Mouse (Mus musculus) adrenal gland, postnatal 36 days (tissue): Measurements from ENCODE around the gene Xrcc3. TPM values are rescaled to one million over a fixed set of nuclear protein-coding genes. Genes with fewer than 3 reads are reported as not detected.

ENCODE experiments used
- DNase-seq, 2 experiments: peaks; one replicate each; pipeline ENCODE4 v3.0.0; 2021; ENCODE audit warnings: mixed read lengths in 1 of 2
- total RNA-seq, 2 experiments: library from RNA; stranded (reverse); gene quantifications; 2 replicates each; pipeline ENCODE4 v1.2.3; 2021

The Xrcc3 gene
- total RNA-seq, 2 experiments from 2014 or later: 14.9 to 18.6 TPM

DNA sequence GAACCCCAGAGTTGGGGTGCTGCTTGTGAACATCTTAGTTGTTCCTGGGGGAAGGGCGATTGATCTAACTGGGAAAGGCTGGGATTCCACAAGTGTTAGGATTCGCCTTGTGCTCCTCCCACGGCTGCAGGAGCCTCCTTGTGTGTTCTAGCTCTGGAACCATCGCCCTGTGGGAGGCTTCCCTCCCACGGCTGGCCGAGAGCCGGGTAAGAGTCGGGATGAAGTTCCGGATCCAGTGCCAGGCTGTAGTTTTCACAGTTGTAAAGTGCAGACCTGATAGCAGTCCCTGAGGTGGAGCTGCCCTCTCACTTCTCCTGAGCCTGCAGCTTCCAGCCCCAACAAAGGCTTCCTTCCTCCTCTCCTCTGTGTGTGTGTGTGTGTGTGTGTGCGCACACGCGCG lies 2.9 kb upstream of the Xrcc3 start:
- peak; percentile 42 to 60 for DNase-seq

DNA sequence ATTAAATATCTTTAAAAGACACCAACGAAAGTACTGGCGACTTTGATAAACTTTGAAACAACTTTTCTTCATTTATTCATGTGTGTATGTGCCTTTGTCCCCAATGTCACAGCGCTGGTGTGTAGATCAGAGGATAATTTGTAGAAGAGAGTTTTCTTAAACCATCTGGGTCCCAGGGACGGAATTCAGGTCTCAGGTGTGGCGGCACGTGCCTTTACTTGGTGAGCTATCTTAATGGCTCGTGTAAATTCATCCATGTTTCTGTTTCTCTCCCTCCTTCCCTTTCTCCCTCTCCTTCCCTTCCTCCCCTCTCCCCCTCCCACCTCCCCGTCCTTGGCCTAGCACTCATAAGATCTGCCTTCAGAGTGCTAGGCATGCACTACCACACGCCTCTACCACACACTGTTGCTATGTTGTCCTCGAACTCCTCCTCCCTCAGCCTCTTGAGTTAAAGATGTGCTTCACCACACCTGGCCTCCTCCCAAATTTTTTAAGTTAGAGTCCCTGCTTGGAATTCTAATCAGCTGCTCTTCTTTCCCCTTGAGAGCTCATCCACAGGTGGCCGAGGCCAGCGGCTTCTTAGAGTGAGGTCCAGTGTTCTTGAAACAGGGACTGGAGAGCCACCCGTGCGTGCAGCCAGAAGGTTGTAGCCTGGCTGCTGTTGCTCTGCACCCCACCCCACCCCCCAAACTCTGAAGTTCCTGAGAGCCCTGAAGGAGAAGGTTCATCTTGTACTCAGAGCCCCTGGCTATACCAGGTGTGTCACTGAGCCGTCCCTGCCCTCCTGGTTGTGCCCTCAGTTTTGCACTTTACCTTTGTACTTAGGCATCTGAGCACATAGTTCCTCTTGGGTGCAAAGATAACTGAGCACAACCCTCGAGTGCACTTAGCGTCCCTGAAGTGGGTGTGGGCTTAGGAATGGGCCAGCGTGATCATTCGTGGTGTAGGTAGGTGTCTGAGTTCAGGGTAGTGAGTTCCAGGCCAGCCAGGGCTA lies 1.4 kb upstream of the Xrcc3 start:
- peak in 1 of 2 experiments; percentile 19 for DNase-seq

DNA sequence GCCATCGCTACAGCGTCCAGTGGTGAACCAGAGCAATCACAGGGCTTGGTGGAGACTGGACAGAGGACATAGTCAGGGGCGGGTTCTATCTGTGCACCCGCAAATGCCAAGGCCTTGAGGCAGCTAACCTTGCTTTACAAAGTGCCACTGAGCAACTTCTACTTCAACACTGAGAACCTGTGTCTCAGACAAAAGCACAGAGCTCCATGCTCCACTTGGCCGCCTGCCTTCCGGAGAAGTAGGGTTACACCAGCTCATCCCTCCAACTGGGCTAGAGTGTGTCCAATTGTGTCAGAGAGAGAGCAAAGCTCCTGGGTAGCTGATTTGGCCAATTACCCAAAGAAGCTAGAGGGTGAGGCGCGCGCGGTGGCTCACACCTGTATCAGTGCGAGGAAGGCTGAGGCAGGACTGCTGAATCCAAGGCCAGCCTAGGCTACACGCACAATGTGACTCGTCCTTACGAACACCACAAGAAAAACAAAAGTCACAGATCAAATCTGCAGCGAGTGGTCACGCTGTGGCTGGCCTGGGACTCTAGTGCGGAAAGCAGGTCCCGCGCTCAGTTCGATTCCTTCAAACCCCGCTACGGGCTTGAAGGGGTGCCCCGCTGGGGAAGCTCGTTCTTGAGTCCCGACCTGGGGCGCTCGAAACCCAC lies 435 bp downstream of the Xrcc3 start:
- peak; percentile 74 to 79 for DNase-seq

DNA sequence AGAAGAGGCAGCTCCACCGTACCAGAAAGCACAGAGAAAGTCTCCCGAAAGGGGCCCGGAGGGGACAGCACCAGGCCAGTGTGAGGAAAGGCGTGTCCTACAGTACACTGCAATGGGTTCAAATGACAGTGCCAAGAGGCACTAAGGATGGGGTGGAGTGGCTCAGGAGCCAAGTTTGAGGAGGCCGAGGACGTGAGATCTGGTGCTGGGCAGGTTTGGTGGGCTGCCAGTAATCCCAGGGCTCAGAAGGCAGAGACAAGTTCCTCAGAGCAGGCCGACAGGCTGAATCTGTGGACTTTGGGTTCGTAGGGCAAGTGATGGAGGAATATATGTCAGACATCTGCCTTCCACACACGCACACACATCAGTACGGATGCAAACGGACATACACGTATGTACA lies 1.1 kb downstream of the Xrcc3 start:
- DNase-seq: peak; percentile 19 to 47

DNA sequence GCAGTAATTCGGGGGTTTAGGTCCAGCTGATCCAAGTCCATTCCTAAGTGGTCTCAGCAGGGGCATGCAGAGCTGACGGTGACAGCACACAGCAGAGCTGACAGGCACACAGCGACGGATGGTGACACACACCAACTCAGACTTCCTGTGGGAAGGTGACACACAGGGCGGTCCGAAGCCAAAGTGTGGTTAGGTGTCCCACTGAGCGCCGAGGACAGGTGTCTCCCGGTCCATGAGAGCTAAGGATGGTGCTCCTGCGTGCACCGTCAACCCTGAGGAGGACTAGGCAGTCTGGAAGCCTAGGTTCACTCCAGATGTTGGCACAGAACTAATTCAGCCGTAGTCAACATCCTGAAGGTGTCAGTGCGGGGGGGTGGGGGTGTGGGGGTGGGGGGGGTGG lies 1.6 kb downstream of the Xrcc3 start:
- DNase-seq: no peak

DNA sequence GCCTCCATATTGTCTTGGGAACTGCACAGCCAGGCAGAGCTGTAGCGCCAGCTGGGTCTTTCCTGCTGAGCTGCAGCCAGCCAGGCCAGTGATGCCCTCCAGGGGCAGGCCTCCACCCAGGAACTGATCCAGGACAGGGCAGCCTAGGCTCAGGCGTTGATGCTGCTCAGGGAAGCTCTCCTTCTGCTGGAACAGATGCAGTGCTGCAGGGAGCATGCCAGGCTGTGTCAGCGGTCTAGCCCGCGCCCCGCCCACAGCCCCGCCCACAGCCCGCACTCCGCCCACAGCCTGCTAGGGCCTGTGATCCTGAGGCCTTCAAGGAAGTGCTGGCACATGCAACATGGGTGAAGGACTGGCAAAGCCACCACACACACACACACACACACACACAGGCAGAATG lies 3.9 kb downstream of the Xrcc3 start:
- DNase-seq: peak; percentile 83 to 89

DNA sequence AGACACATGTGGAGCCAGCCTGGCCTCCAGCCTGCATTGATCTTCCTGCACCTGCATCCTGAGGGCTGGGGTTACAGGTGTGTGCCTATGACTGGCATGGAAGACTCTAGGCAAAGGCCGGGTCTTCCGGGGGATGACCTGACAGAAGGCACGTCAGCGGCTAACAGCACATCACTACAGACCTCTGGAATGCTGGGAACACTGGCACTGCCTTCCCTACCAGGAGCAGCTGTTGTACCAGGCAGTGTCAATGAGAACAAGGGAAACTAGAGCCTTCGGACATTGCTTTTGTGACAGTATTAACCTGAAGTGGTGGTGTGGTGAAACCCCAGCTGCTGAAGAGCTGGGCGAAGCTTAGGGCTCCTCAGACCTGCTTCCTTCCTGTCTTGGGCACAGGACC lies 4.9 kb downstream of the Xrcc3 start:
- no peak for DNase-seq

DNA sequence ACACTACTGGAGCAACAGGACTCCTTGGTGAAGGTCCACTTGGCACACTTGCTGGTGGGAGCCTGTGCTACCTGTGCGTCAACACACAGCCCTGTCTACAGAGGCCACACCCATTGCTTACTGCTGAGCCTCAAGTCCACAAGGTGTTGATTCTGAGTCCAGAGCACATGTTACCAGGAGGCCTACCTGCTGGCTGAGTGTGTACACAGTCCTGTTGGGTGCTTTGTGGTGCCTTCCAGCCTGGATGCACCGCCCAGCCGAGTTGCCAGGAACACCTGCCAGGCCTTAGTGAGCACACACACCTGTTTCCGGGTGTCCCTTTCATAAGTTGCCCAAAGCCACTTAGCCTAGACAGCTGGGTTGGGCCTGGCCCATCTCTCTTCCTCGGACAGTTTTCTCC lies 10.1 kb downstream of the Xrcc3 start:
- no peak for DNase-seq

DNA sequence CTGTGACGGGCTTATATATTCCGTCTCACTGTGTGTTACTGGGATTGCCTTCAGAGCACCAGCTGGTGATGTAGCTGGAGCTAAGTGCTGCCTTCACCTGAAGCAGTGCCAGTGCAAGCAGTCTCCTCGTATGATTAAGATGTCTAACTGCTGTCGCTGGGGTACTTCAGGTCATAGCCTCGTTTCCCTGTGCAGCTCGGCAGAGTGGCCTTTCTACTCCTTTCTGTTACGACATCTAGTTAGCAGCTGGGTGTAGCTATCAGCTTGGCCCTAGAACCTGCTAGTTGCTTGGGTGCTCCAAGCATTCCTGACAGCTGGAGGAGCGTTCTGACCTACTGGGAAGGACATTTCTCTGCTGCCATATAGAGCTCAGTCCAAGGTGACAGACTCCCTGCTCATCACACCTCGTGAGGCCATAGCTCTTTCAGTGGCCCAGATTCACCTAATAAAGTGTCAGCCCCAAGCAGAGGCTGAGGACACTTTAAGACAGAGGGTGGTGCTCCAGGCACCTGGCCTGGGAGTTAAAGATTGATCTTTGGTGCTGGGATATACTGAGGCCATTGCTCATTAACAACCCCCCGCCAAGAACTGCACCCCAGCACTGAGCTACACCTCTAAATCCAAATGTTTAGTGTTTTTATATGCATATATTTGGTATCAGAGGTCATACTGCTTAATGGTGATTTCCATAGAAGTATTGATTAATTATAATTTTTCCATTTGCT lies 13.1 kb downstream of the Xrcc3 start:
- DNase-seq: no peak

DNA sequence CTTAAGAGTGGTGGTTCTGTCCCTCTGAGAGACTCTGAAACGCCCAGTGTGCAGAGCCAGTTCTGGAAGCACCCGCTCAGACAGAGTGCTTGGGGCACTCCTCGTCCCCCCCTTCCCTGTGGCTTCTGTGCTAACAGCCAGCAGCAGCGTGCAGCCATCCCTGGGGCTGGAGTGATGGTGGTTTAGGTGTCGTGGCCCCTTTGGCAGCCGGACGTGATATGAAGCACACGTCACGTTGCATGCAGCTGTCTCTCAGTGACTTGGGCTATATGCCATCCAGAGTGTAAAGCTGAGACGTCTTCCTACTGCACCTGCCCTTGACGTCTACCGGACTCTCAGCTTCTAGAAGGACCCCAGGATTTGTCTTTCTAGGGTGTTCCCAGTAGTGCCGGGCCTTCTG lies 15.2 kb downstream of the Xrcc3 start:
- no peak for DNase-seq

DNA sequence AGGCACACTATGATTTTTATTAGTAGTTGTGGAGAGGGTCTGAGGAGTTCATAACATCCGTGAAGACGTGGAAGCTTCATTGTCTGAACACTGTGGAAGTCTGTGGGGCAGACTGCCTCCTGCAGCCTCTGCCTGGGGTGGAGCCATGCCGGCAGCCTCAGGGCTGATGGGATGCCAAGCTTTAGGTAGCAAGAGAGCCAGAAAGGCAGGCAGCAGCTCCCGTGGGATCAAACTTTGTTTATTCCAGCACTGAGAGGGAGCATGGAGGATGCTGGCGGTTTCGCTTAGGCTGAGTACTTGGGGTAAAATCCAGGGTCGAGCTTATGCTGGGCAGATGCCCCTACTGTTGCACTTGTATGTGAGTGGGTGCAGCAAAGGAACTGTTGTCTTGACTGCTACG lies 16.4 kb downstream of the Xrcc3 start:
- no peak for DNase-seq

DNA sequence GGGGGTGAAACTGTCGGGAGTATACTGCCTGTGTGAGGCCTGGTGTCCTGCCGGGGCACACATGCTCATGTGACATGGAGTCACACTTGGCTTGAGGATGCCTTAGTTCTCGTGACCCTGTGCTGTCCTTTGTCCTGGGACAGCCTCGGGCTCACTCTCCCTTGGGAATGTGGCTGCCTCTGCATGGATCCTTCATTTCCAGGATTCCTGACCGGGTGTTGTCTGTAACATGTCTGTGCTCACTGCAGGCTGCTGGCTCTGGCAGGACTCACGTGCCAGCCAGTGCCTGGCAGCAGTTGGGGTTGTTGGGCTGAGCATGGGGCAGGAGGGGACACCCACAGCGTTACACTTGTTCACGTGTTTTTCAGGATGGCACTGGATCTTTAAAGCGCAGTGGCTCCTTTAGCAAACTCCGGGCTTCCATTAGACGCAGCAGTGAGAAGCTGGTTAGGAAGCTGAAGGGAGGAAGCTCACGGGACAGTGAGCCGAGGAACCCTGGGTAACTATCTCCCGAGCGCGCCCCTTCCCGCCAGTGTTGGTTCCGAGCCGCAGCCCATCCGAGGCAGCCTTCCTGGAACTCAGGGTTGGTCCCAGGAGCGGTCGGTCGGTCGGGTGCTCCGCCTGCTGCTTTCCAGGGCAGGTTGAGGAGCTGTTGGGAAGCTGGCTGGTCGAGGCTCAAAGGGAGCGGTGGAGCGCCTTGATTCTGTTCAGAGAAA lies 18.3 kb downstream of the Xrcc3 start:
- no peak for DNase-seq

DNA sequence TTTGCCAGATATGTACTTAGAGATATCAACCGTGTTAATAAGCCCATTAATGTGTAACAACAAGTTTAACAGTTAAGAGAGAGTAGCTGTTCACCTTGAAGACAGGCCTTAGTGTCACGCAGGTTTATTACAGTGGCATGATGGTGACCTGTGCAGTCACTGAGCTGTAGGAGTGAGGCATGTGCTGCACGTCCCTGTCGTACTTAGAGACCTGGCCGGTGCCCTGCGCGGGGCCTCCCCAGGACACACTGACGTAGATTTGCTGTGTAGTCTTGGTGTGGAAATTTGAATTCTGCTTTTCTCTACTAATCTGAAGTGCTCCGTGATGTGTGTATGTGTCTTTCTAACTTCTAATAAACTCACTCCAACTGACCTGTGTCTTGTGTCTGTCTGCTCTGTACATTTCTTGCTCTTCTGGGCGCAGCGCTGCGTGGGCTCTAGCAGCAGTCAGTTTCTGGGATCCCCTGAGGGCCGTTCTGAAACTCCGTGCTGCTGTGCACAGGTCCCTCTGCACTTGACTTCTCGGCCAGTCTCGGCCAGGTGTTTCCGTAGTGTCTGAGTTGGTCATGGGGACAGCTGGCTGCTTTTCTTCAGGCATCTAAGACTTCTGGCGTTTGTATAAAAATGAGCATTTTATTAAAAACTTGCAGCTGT lies 19.0 kb downstream of the Xrcc3 start:
- no peak for DNase-seq

DNA sequence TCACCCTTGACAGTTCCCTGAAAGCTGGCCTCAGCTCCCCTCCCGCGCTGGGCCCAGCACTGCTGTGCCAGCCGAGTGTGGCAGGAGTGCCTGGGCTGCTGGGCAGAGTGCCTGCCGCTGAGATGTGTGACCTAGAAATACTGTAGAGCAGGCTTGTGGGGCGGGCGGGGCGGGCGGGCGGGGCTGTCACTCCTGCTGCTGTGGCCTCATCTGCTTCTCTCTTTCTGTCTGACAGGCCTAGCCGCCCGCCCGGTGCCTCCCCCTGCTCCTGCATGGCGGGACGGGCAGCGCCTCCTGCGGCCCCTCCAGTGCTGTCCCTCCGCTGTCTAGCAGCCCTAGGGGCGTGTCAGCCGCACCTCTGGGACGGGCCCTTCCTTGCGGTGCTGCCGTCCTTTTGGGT lies 19.6 kb downstream of the Xrcc3 start:
- peak; percentile 77 to 79 for DNase-seq

DNA sequence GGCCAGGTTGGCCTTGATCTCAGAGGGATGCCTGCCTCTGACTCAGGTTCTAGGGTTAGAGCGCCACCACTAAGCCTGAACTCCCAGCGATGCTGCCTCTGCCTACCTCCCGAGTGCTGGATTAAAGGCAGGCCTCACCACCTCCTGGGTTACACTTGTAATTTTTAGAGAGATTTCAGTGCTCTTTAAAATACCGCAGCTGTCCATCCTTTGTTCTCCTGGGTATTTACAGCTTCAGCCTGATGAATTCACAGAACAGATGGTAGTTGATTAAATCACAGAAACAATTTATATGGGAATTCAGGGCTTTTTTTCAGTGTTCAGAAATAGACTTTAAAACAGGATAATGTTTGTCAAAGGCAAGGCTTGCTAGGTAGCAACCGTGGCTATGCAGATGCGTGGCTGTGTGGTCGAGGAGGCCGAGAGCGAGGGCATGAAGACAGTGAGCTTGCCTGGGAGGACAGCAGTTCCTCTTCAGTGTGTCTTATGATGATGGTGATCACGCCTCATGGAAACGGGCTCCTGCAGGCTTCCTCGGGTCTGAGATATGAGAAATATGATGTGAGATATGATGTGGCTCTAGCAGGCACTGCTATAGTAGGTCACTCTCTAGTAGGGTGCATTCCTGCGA lies 22.1 kb downstream of the Xrcc3 start:
- DNase-seq: no peak

DNA sequence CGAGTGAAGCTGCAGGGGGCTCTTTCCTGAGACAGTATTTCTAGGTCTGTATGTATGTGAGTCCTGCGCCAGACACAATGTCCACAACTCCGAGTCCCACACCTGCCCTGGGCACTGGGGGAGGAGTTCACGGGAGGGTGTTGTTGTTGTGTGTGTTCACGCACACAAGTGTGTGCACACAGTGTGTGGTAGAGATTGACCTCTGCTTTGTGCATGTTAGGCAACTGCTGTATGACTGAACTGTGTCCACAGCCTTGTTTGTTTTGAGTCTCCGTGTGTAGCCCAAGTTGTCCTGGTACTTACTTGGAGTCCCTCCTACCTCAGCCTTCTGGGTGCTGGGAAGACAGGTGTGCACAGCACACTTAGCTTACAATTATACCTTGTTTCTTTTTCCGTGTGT lies 23.0 kb downstream of the Xrcc3 start:
- DNase-seq: no peak

DNA sequence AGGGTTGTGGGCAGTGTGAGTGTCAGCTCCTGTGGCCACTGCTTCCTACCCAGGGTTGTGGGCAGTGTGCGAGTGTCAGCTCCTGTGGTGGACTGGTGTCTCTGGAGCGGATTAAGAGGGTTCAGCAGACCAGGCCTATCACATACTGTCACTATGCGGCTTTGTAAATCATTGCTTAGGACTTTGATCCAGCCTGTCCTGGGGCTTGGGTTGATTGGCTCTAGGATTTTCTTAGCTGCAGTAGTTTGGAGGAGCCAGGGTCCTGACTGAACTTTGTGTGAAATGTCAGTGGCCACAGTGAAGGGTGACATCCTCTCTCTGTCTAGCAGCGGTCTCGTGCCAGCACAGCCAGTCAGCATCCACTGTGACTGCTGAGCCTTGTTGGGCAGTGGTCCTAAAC lies 23.6 kb downstream of the Xrcc3 start:
- no peak for DNase-seq

DNA sequence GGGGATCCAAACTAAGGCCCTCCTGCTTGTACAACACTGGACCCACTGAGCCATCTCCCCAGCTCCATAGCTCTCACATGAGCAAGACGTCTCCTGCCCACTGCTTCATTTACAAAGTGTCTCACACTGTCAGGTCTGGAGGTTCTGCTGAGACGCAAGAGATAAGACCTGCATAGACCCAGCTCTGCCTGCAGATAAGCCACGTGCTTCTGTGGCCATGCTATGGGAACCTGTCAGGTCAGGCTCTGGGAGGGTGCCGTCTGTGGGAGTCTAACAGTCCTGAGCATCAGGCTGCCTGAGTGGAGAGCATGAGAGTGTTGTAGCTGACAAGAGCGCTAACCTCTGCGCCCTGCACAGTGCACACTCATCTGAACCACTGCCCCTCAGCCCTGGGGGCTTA lies 26.7 kb downstream of the Xrcc3 start:
- no peak for DNase-seq

DNA sequence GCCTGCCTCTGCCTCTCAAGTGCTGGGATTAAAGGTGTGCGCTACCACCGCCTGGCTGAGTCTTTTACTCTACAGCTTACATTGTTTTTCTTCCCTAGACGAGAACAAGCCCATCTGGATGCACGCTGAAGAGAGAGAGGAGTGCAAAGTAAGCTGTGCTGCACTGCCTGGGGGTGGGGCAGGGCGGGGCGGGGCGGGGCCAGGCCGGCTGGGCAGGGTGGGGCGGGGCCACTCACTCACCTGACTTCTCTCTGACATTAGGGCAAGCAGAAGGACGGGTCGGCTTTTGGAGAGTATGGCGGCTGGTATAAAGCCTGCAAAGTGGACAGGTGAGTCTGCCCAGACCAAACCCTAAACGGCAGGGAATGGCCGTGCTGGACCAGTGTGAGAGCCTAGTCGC lies 28.5 kb downstream of the Xrcc3 start:
- no peak for DNase-seq

DNA sequence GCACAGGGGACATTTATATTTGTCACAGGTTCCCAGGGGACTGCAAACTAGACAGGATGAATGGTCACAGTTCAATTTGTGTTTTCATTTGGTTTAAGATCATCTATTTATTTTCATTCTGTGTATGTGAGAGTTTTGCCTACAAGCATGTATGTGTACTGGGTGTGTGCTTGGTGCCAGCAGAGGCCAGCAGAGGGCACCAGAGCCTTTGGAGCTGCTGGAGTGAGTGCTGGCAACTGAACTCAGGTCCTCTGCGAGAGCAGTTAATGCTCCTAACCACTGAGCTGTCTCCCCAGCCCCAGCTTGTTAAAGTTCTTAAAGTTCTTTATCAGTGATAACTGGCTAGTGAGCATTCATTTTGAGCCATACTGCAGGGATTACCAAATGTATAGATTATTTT lies 34.1 kb downstream of the Xrcc3 start:
- no peak for DNase-seq

DNA sequence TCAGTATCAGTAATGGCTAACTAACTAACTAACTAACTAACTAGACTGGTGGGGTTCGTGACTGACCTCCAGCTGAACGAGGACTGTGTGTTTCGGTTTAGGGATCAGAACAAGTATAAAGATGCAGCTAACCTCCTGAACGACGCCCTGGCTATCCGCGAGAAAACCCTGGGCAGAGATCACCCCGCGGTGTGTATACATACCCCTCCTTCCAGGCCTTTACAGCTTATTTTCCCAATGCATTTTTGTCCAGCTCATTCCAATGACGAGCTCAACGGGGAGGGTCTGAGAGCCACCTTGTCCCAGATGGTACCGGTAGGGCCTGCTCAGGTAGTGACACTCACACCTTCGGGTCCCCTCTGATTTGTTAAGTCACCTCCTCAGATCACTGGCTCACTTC lies 35.8 kb downstream of the Xrcc3 start:
- no peak for DNase-seq
